Mouse (Mus musculus) megakaryocyte-erythroid progenitor cell, adult 5-6 weeks (primary cell): ENCODE measurements around the gene Ralgapb. TPM values are rescaled to one million over a fixed set of nuclear protein-coding genes. Genes with fewer than 3 reads are reported as not detected.

Experiments
- ATAC-seq: replicated peaks from 2 replicates; pipeline ENCODE4 v1.8.0; 2016; ENCODE audit warnings: mild to moderate bottlenecking, inconsistent platforms; ENCODE audit not compliant: severe bottlenecking, poor library complexity, low FRiP score, low TSS enrichment
- total RNA-seq, 2 experiments: library from RNA; stranded (forward) in 1 of 2; stranded (reverse) in 1 of 2; fragments of 200-1000, 215-1000 nt in 1 of 2; fragments of >200 nt in 1 of 2; fragmentation: Nextera tagmentation in 1 of 2; gene quantifications; 2 replicates each; pipeline ENCODE4 v1.2.3; 2014 to 2017

The Ralgapb gene
- total RNA-seq (2014; fragmentation: Nextera tagmentation): 32.2 and 52.0 TPM in 2 replicates
- total RNA-seq (2017): 26.3 and 32.6 TPM in 2 replicates

GRCm38 (mm10) chr2:158409595-158410021, at the start of gene Ralgapb:
Gene Ralgapb (plus strand): TSS chr2:158409848.
- ATAC-seq: peak; percentile 91

GRCm38 (mm10) chr2:158360873-158361677, 48.6 kb upstream of the Ralgapb start:
- ATAC-seq: peak; percentile 85

GRCm38 (mm10) chr2:158361678-158362320, 47.8 kb upstream of the Ralgapb start:
- peak; percentile 22; the same call in 1 of the 2 replicates for ATAC-seq

GRCm38 (mm10) chr2:158364175-158364574, 45.5 kb upstream of the Ralgapb start:
- ATAC-seq: no peak

- no peak for ATAC-seq
These were observed 44.4 kb upstream of the Ralgapb start for GRCm38 (mm10) chr2:158365099-158365850.

GRCm38 (mm10) chr2:158367654-158368053, 42.0 kb upstream of the Ralgapb start:
- ATAC-seq: peak; percentile 66

GRCm38 (mm10) chr2:158368313-158368712, 41.3 kb upstream of the Ralgapb start:
- no peak for ATAC-seq

GRCm38 (mm10) chr2:158369474-158370172, 40.0 kb upstream of the Ralgapb start:
- no peak for ATAC-seq

- no peak for ATAC-seq
These were observed 39.5 kb upstream of the Ralgapb start for GRCm38 (mm10) chr2:158370173-158370550.

GRCm38 (mm10) chr2:158373061-158373460, 36.6 kb upstream of the Ralgapb start:
- ATAC-seq: peak; percentile 65

GRCm38 (mm10) chr2:158373516-158373915, 36.1 kb upstream of the Ralgapb start:
- no peak for ATAC-seq

GRCm38 (mm10) chr2:158375443-158376122, 34.1 kb upstream of the Ralgapb start, which contains the start of gene Snhg11:
Gene Snhg11 (plus strand): TSS chr2:158375638.
- peak; percentile 42 for ATAC-seq

GRCm38 (mm10) chr2:158376123-158376687, 33.4 kb upstream of the Ralgapb start:
- ATAC-seq: no peak

- ATAC-seq: no peak
These were observed 32.9 kb upstream of the Ralgapb start for GRCm38 (mm10) chr2:158376798-158377197.

GRCm38 (mm10) chr2:158377811-158378210, 31.8 kb upstream of the Ralgapb start:
- no peak for ATAC-seq

- peak; percentile 65 for ATAC-seq
These were observed 30.1 kb upstream of the Ralgapb start for GRCm38 (mm10) chr2:158379354-158380078.

GRCm38 (mm10) chr2:158386072-158386471, 23.6 kb upstream of the Ralgapb start:
- 0 out of 2 replicates have a peak, but pooled peaks have one; percentile 18 for ATAC-seq

- ATAC-seq: no peak
These were observed 20.2 kb upstream of the Ralgapb start for GRCm38 (mm10) chr2:158389421-158389820.
